Mouse (Mus musculus): ENCODE measurements around the gene Tox3.

DNA sequence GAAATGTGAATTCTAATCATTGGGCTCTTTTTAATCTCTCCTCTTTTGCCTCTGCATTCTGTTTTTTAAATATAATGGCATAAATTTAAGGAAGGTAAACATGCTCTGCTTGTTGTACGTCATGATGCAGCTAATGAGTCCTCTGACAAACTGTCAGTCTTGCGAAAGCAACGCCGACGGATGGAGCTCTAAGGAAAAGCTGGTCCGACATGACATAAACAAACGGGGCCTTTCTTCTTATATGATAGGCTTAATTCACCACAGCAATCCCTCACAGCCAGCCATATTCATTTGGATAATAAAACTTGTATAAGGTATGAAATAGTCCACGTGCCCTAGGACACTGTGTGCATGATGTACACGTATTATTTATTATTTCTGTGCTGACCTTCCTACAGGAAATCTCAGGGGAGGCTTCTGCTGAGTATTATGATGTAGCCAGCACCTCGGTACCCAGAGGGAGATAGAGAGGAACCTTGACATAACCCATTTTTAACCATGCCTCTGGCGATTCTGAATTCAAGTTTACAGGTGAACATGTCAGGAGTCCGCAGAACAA lies 80.4 kb downstream of the Tox3 start:
- TF ChIP-seq CTCF (IDR thresholded peaks at IDR 0.05; ENCODE audit: low read depth) (no peak), EP300 (IDR thresholded peaks at IDR 0.05; ENCODE audit: low read depth) (no peak)
